9 mouse cellular contexts compared by ENCODE assay signal in genomic region chr2:167294926-167295325, GRCm38 (mm10). TPM values are rescaled to one million over a fixed set of nuclear protein-coding genes. Genes with fewer than 3 reads are reported as not detected.
DNase-seq lines count a peak whose midpoint lies in the region; ATAC-seq and TF ChIP-seq lines count a peak whose summit lies in the region.
"Had no signal": no experiment of that assay in that cellular context is flagged by ENCODE, and none has a peak within 500 bp of the region (broad histone marks: within the 10 kb centered on the region; RNA-seq: fewer than 3 reads in every experiment).

No protein-coding gene starts in this region.

- WGBS in hindbrain, embryonic 12.5 days, result 58% methylated on average over 15 of the region's 15 CpGs
- WGBS in hindbrain, embryonic 11.5 days, result 65% methylated on average over 15 of the region's 15 CpGs
- 61% methylated on average over 15 of the region's 15 CpGs for WGBS in heart, postnatal 0 days
- 60% methylated on average over 15 of the region's 15 CpGs for WGBS in liver, embryonic 15.5 days (ENCODE audit: insufficient replicate concordance)

- peaks cover 33% of the 10 kb centered on the region for H3K4me1 ChIP-seq in hindbrain, embryonic 12.5 days
- peaks cover 6% of the 10 kb centered on the region for H3K4me1 ChIP-seq in hindbrain, embryonic 11.5 days (replicated peaks; ENCODE audit: control insufficient read depth, insufficient read depth, low read length)
- 0 out of 2 replicates have a peak, but pooled peaks cover 3% of the 10 kb centered on the region for H3K4me1 ChIP-seq in heart, postnatal 0 days (ENCODE audit: control insufficient read depth, insufficient read depth)
- H3K4me1 ChIP-seq in liver, embryonic 15.5 days (replicated peaks), result peaks cover 46% of the 10 kb centered on the region

- 0 out of 2 replicates have a peak, but pooled peaks have one; percentile 1 for TF ChIP-seq CTCF in heart, postnatal 0 days (IDR thresholded peaks at IDR 0.05; ENCODE audit: low read depth)

- H3K4me3 ChIP-seq in hindbrain, embryonic 12.5 days, result no peak overlapping the region
- H3K4me3 ChIP-seq in hindbrain, embryonic 11.5 days (ENCODE audit: low read depth, low read length), result no peak overlapping the region
- H3K4me3 ChIP-seq in heart, postnatal 0 days (ENCODE audit: low read depth, low read length), result no peak overlapping the region
- H3K4me3 ChIP-seq in liver, embryonic 15.5 days (replicated peaks), result no peak overlapping the region

- no peaks in the 10 kb centered on the region for H3K9me3 ChIP-seq in hindbrain, embryonic 12.5 days (replicated peaks)
- no peaks in the 10 kb centered on the region for H3K9me3 ChIP-seq in hindbrain, embryonic 11.5 days (ENCODE audit: control insufficient read depth, low read length)
- no peaks in the 10 kb centered on the region for H3K9me3 ChIP-seq in heart, postnatal 0 days (replicated peaks; ENCODE audit: control insufficient read depth, low read length)
- H3K9me3 ChIP-seq in liver, embryonic 15.5 days (replicated peaks), result no peaks in the 10 kb centered on the region

- H3K9ac ChIP-seq in hindbrain, embryonic 12.5 days, result no peak overlapping the region
- H3K9ac ChIP-seq in hindbrain, embryonic 11.5 days (ENCODE audit: low read depth, low read length), result no peak overlapping the region
- H3K9ac ChIP-seq in heart, postnatal 0 days (replicated peaks; ENCODE audit: low read depth, low read length), result no peak overlapping the region
- no peak overlapping the region for H3K9ac ChIP-seq in liver, embryonic 15.5 days

- H3K27ac ChIP-seq in hindbrain, embryonic 12.5 days, result no peak overlapping the region
- no peak overlapping the region for H3K27ac ChIP-seq in hindbrain, embryonic 11.5 days (ENCODE audit: low read depth, low read length)
- H3K27ac ChIP-seq in heart, postnatal 0 days (ENCODE audit: low read depth), result no peak overlapping the region
- H3K27ac ChIP-seq in liver, embryonic 15.5 days (replicated peaks), result no peak overlapping the region

- peak overlapping the region; percentile 25; the same call in 1 of the 2 replicates for H3K4me2 ChIP-seq in hindbrain, embryonic 12.5 days (replicated peaks)
- H3K4me2 ChIP-seq in hindbrain, embryonic 11.5 days (replicated peaks; ENCODE audit: low read depth, low read length), result no peak overlapping the region
- peak overlapping the region; percentile 21; the same call in 1 of the 2 replicates for H3K4me2 ChIP-seq in heart, postnatal 0 days (ENCODE audit: low read depth, low read length)
- peak overlapping the region; percentile 15; the same call in 1 of the 2 replicates for H3K4me2 ChIP-seq in liver, embryonic 15.5 days

- no peaks in the 10 kb centered on the region for H3K36me3 ChIP-seq in hindbrain, embryonic 12.5 days
- H3K36me3 ChIP-seq in hindbrain, embryonic 11.5 days (ENCODE audit: control insufficient read depth, insufficient read depth, low read length), result no peaks in the 10 kb centered on the region
- H3K36me3 ChIP-seq in heart, postnatal 0 days (replicated peaks; ENCODE audit: control insufficient read depth, insufficient read depth, low read length), result no peaks in the 10 kb centered on the region
- H3K36me3 ChIP-seq in liver, embryonic 15.5 days (replicated peaks), result no peaks in the 10 kb centered on the region

- TF ChIP-seq EP300 in heart, postnatal 0 days (IDR thresholded peaks at IDR 0.05; ENCODE audit: low read depth), result no peak

- no peak for ATAC-seq in hindbrain, embryonic 12.5 days (ENCODE audit: low FRiP score)
- no peak for ATAC-seq in hindbrain, embryonic 11.5 days (ENCODE audit: low FRiP score)
- ATAC-seq in heart, postnatal 0 days (ENCODE audit: insufficient read depth, low read depth), result no peak
- ATAC-seq in liver, embryonic 15.5 days (ENCODE audit: insufficient read depth), result no peak
- ATAC-seq in granulocyte monocyte progenitor cell, adult 5-6 weeks (replicated peaks; ENCODE audit: poor library complexity, severe bottlenecking), result no peak

- H3K27me3 ChIP-seq in hindbrain, embryonic 12.5 days, result no peaks in the 10 kb centered on the region
- H3K27me3 ChIP-seq in hindbrain, embryonic 11.5 days (ENCODE audit: control insufficient read depth, insufficient read depth, low read length), result no peaks in the 10 kb centered on the region
- H3K27me3 ChIP-seq in heart, postnatal 0 days (ENCODE audit: control insufficient read depth, insufficient read depth, low read length), result no peaks in the 10 kb centered on the region
- no peaks in the 10 kb centered on the region for H3K27me3 ChIP-seq in liver, embryonic 15.5 days
- H3K27me3 ChIP-seq: Patski had no signal

- no peak for DNase-seq in hindbrain, embryonic 11.5 days (ENCODE audit: low spot score)
- DNase-seq in adrenal gland, adult 18-20 months (ENCODE audit: low spot score in 2 of 2), result peak; percentile 10 to 34
- peak; percentile 13 for DNase-seq in adrenal gland, postnatal 25 days
- DNase-seq in heart, postnatal 0 days (ENCODE audit: low spot score), result no peak
- no peak for DNase-seq in embryo, embryonic 9.5 days (ENCODE audit: extremely low spot score)

RNA-seq across cellular contexts. Expression of gene B4galt5, which starts 54.1 kb away (rescaled TPM):
- polyA plus RNA-seq in hindbrain, embryonic 12.5 days (2016; fragmentation: Nextera tagmentation; extraction: Ambion mirVana), result 19.3 and 20.2 TPM in 2 replicates
- 15.3 and 19.2 TPM in 2 replicates for polyA plus RNA-seq in hindbrain, embryonic 11.5 days (2014; fragmentation: Nextera tagmentation; extraction: Ambion mirVana)
- 100 to 1,000 TPM in 1 of 2 experiments, 10 to 100 TPM in 1; 74.7 to 123 TPM for total RNA-seq in adrenal gland, adult 18-20 months (2021)
- total RNA-seq in adrenal gland, postnatal 25 days (2021), result 72.9 and 78.8 TPM in 2 replicates
- 24.2 and 30.1 TPM in 2 replicates for total RNA-seq in heart, postnatal 0 days (2014; rRNA removed; ENCODE audit: low replicate concordance)
- 6.5 and 7.5 TPM in 2 replicates for polyA plus RNA-seq in heart, postnatal 0 days (2015; fragmentation: Nextera tagmentation; extraction: Ambion mirVana)
- 2.4 TPM in 2 replicates for polyA plus RNA-seq in liver, embryonic 15.5 days (2015; fragmentation: Nextera tagmentation; extraction: Ambion mirVana)
- 12.3 and 19.3 TPM in 2 replicates for total RNA-seq in granulocyte monocyte progenitor cell, adult 5-6 weeks (2014; fragmentation: Nextera tagmentation)
- 5.0 and 13.1 TPM in 2 replicates for total RNA-seq in granulocyte monocyte progenitor cell, adult 5-6 weeks (2017)

RNA-seq across cellular contexts. Expression of gene Ptgis, which starts 54.5 kb away (rescaled TPM):
- 9.1 and 13.0 TPM in 2 replicates for polyA plus RNA-seq in hindbrain, embryonic 12.5 days (2016; fragmentation: Nextera tagmentation; extraction: Ambion mirVana)
- polyA plus RNA-seq in hindbrain, embryonic 11.5 days (2014; fragmentation: Nextera tagmentation; extraction: Ambion mirVana), result 7.4 and 10.5 TPM in 2 replicates
- total RNA-seq in adrenal gland, adult 18-20 months (2021), result 10 to 100 TPM; 19.3 to 31.8 TPM
- total RNA-seq in adrenal gland, postnatal 25 days (2021), result 17.7 and 24.9 TPM in 2 replicates
- total RNA-seq in heart, postnatal 0 days (2014; rRNA removed; ENCODE audit: low replicate concordance), result 38.6 and 60.0 TPM in 2 replicates
- 20.8 and 22.6 TPM in 2 replicates for polyA plus RNA-seq in heart, postnatal 0 days (2015; fragmentation: Nextera tagmentation; extraction: Ambion mirVana)
- 1.1 and 1.3 TPM in 2 replicates for polyA plus RNA-seq in liver, embryonic 15.5 days (2015; fragmentation: Nextera tagmentation; extraction: Ambion mirVana)
- not detected in 2 replicates for total RNA-seq in granulocyte monocyte progenitor cell, adult 5-6 weeks (2014; fragmentation: Nextera tagmentation)
- total RNA-seq in granulocyte monocyte progenitor cell, adult 5-6 weeks (2017), result not detected in 2 replicates

Comparison
In these comparisons a context has a peak if more than half of its experiments do, and no peak if none do; other contexts are left out.
1. DNase-seq: peak in adrenal gland, adult 18-20 months (2 of 2) and adrenal gland, postnatal 25 days (single experiment); none in hindbrain, embryonic 11.5 days (single experiment), heart, postnatal 0 days (single experiment) and embryo, embryonic 9.5 days (single experiment).
2. RNA of gene Ptgis, which starts 54.5 kb away (total RNA-seq): 38.6 to 60.0 TPM in heart, postnatal 0 days, 19.3 to 31.8 TPM in adrenal gland, adult 18-20 months and 17.7 to 24.9 TPM in adrenal gland, postnatal 25 days; not detected in granulocyte monocyte progenitor cell, adult 5-6 weeks; every median in the first group is over 10 times any median in the second.